Mouse (Mus musculus) right cerebral cortex, postnatal 14 days (tissue): ENCODE results near the gene Golph3l.
"Not testable (repeated sequence)": the region's sequence is repeated elsewhere in the genome, so short reads cannot be mapped to it uniquely, and the experiment has no call there.

Experiments used
- DNase-seq: peaks from one replicate; pipeline ENCODE4 v3.0.0; 2022

Golph3l gene

DNA sequence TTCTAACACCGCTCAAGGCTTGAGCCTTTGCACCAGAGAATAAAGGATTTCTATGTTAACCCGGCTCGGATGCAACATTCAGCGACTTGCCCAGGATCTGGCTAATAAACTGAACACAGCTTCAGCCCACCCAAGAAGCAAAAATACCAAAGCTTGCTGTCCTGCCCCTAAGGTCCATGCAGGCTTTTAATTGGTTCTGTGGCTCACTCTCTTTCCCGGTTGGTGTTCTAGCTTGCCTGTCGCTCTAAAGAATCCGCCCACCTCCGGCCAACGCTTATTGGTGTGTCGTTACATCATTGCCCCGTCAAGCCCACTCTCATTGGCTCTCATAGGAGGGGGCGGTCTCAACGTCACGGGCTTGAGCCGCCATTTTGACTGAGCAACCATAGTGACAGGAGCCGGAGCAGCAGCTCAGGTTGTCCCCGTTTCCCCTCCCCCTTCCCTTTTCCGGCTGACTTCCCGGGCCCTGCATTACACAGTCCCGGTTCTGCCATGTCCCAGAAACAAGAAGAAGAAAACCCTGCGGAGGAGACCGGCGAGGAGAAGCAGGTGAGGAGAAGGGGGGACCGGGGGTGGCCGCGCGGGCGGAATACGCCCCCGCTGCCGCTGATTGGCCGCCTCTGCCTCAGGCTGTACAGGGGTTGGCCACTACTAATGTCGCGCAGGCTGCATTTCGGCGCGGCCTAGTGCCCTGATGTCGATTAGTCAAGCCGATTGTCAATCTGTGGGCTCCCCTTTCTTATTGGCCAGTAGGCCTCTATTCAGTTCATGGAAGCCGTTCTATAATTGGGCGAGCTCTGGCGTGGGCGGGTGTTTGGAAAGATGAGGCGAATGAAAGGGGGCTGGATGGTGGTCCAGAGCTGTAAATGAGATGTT lies 36.1 kb downstream of the Golph3l start, which contains the start of gene Ensa:
TSS of gene Ensa (plus strand) at position 366 of the 876 bp plus-strand sequence.
- peak; percentile 96 for DNase-seq

DNA sequence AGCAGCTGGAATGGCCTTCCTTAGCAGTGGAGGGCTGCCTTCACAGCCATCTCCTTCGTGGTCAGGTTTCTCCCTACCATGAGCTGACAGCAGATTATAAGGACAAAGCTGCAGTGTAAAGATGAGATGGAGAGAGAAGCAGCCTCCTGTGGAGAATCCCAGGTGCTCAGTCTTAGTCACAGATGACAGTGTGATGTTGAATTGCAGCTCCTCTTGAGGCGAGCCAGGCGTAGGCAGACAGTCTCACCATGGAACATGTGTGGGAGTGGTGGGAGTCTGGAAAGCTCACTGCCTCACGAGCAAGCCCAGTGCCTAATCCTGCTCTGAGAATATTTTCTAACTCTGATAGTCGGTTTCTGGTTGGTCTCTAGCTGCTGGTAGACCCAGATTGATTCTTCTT lies 39.0 kb downstream of the Golph3l start:
- peak; percentile 53 for DNase-seq

DNA sequence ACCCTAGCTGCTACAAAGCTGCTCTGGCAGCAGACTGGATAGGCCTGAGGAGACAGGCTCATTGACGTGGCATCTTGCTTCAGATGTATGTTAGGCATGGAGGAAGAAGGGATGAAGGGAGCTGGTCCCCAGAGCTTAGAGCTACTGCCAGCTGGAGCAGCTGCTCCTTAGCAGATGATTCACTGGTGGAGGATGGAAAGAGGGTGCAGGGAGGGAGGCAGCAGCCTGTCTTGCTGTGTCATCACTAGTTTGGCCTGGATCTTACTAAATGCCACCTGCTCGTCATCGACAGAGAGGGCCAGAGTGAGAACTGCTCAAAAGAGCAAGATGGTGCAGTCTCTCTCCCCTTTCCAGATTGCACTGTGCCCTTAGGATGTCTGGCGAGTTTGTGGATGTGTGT lies 41.0 kb downstream of the Golph3l start:
- DNase-seq = peak; percentile 37

DNA sequence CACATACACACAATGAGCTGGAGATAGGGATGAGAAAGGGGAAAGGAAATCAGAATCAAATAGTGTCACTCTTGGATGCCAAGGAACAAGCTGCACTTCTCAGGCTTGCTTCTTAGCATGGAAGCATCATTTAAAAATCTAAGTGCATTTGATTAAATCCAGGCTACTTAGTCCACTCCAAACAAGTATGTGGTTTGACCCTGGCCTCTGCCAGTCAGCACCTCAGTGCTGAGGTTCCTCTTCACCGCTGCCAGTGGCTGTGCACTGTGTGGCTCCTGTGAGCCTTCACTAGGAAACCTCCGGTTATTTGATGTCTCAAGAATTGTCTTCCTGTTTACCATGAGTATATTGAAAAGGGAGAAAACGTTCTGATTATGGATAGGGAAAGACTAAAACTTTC lies 42.1 kb downstream of the Golph3l start:
- DNase-seq = no peak

DNA sequence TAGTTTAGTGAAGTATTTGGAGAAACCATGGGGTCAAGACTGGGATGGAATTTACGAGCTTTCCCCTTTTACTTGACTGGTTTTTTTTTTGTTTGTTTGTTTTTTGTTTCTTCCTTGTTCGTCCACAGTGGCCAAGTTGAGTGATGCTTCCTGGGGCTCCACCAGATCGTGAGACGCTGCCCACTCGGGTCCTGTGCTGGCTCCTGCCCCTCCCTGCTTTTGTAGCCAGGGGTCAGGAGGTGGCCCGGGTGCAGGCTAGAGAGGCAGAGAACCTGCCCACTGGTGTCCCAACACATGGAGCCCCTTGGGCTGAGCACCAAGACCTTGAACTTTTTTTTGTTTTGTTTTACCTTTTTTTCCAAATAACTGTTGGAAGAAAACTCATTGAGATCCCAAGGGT lies 42.6 kb downstream of the Golph3l start:
- DNase-seq = no peak

DNA sequence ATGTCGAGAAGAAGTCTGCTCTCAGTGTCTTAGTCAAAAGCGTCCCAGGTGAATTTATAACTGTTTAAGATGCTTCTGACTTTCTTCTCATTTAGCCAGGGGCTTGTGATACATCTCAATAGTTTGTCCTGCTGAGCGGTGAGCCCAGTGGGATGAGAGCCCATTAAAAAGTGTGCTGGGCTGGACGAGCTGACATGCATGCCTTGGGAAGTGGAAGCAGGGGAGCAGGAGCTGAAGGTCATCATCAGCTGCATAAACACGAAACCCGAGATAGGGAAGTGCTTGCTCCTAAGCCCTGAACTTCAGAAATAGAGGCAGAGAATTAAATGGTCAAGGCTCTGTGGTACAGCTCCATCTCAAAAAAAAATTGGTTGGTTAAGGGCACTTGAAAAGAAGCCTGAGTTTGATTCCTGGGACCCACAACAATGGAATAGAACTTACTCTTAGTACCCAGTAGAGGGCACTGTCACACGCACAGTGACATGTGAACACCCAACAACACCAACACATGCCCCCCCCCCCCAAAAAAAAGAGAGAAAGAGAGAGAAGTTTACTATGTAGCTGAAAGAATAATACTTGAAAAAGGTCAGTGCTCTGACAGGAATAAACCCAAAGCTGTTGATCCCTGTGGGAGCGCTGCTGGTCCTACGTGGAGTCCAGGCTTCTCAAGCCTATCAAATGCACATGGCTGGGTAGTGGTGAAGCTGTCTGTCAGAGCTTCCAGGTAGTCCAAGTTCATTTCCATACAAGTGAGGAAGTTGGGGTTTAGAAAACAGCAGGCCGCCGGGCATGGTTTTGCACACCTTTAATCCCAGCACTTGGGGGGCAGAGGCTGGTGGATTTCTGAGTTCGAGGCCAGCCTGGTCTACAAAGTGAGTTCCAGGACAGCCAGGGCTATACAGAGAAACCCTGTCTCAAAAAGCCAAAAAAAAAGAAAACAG lies 44.2 kb downstream of the Golph3l start:
- DNase-seq = no peak

DNA sequence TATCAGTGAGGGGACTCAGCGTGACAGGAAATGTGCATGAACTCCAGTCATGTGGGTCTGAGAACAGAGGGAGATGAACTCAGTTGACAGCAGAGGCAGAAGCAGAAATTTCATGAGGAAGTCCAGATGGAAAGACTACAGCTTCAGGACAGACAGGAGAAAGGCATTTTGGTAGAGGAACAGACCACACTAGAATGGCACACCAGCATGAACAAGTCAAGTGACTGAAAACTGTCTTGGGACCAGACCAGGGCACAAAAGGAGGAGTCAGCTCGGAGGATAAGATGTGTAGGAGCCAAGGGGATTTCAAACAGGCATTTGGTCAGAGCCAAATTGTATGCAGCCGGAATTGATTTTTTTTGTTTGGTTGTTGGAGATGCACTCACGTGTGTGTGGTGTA lies 46.9 kb downstream of the Golph3l start:
- no peak for DNase-seq

DNA sequence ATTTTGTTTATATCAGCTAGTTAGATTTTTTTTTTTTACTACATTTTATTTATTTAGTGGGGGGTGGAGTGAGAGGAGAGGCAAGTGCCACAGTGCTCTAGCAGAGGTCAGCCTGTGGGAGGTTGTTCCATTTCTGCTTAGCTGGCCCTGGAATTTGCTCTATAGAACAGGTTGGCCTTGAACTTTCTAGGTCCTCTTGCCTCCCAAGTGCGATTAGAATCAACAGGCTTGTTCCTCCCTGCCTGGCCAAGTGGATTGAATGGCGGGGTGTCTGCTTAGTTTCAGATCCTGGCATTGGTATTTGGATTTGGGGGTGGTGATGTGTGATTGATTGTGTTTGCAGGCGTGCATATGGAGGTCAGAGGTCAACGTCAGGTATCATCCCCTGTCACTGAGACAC lies 47.3 kb downstream of the Golph3l start:
- DNase-seq = no peak

DNA sequence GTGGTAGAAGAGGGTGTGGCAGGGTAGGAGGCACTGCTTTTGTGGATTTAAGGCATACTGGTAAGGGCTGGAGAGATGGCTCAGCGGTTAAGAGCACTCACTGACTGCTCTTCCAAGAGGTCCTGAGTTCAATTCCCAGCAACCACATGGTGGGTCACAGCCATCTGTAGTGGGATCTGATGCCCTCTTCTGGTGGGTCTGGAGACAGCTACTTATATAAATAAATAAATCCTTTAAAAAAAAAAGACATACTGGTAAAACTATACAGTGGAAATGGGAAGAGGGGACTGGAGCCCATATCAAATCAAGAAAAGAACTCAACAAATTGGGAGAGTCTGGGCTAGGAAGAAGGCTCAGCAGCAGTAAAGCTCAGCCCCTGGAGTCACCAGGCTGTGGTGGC lies 51.0 kb downstream of the Golph3l start:
- DNase-seq = no peak

DNA sequence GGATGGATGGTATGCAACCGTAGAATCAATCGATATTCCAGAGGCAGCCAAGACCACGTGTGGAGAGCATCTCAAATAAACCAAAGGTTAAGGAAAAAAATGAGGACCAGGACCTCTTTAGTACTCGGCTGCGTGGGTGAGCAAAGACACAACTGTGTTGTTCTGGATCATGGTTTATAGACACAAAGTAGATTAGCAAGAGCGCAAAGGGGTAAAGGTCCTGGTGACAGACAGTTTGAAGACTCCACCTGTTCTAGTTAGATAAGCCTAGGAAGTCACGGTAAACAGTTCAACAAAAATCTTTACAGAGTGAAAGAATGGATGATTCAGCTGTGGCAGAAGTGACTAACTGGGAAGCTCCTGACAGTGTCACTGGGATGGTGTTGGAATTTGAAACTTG lies 54.4 kb downstream of the Golph3l start:
- no peak for DNase-seq

DNA sequence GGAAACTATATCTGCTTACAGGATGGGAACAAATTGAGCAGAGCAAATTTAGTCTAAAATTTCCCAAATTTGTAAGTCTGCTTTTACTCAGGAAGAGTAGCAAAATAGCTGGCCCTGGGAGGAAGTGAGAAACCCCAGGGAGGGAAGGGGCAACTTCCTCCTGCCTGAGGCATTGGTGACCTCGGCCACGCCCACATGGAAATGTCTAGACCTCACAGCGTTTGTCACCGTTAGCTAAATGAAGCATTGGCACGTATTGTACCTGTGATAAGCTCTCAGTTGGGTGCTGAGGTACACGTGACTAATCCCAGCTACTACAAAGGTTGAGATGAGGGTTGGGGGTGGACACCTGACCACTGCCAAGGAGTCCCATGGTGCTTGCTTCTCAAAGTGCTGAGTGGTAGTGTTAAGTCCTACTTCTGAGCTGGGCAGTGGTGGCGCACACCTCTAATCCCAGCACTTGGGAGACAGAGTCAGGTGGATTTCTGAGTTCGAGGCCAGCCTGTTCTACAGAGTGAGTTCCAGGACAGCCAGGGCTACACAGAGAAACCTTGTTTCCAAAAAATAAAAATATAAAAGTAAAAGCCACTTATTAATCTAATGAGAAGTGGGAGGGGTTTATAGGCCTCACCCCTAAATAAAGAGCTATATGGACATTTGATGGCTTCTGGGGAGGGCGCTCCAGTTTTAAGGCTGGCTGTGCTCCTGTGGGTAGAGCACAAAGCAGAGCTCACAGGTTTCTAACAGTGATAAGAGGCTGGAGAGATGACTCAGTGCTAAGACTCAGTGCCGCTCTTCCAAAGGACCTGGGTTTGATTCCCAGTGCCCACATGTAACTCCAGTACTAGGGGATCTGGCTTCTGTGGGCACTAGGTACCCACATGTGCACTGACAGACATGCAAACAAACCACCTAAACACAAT lies 56.8 kb downstream of the Golph3l start:
- no peak for DNase-seq

DNA sequence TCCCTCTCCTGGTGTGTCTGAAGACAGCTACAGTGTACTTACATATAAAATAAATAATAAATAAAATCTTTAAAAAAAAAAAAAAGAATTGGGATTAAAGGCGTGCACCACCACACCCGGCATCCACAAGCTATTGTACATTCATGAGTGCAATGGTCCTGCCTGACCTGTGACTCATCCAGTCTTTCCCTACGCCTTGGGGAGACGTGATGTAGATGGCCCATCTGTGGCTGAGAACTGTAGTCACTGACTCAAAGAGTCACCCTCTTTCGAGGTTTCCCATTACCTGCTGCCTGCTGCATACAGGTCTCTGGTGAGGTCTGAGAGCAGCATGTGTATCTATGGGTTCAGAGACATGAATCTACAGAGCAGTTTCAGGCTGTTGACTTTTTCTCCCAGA lies 59.3 kb downstream of the Golph3l start:
- no peak for DNase-seq

DNA sequence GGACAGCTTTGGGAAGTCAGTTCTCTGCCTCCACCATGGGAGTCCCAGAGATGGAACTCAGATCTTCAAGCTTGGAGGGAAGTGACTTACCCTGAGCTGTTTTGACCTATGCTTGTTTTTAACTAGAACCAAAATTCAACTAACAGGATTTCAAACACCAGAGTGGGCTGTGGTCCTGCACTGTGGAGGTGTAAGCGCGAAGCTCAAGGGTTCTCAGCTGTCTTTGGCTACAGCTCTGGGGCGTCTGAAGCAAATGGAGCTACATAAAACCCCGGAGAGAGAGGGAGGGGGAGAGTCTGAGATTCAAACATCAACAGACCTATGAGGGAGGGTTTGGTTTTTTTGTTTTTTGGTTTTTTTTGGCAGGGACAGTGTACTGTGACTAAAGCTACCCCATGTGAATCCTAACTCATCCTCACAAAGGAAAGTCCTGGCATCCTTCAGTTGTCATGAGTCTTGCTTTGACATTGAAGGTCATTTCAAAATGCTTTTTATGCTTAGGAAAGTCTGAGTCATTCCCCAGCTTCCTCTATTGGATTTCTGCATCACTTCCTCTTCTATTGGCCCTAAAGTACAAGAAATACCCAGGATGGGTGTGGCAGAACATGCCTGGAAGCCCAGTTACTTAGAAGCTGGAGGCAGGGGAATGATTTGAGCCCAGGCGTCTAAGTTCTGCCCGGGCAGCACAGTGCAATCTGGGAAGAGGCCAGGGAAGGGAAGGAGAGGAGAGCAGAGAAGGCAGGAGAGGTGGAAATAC lies 61.7 kb downstream of the Golph3l start:
- no peak for DNase-seq

DNA sequence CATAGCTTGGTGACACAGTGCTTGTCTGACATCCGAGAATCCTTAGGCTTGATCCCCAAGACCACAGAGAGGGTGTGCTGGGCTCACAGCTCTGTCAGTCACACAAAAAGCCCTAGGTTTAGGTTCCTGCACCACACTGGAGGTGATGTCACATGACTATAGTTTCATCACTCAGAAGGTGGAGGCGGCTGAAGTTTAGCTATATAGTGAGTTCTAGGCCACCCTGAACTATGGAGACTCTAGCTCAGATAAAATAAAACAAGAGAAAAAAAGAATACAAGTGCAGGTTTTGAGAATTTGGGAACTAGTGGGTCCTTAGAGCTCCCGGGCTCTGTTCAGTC lies 62.3 kb downstream of the Golph3l start:
- DNase-seq = no peak

DNA sequence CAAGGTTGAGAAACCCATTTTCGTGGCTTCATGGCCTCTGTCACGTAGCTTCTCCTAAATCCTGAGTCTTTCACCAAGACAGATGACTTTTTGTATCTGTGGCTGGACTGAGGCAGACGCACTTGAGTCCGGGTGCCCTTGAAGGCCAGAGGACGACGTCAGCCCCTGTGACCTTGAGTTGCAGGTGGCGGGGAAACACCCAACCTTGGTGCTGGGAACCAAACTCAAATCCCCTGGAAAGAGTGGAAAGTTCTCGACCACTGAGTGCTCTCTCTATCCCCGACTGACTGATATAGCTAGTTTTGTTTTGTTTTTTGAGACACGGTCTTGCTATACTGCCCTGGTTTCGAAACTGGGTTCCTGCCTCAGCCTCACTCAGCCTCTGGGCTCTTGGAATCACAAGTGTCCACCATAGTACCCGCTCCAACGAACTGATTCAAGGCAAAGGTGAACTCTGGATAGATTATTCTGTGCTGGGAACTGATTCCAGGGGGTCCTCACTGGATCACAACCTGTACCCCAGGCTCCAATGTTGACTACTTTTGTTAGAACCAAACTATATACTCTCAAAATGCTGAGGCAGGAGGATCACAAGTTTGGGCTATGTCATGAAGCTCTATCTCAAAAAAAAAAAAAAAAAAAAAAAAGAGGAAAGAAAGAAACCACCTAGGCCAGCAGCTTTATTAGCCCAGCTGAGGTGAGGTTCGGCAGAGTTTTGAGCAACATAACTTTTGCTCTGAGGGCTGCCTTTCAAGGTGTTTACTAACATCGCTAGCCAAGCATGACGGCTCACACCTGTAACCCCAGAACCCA lies 62.9 kb downstream of the Golph3l start:
- no peak for DNase-seq

DNA sequence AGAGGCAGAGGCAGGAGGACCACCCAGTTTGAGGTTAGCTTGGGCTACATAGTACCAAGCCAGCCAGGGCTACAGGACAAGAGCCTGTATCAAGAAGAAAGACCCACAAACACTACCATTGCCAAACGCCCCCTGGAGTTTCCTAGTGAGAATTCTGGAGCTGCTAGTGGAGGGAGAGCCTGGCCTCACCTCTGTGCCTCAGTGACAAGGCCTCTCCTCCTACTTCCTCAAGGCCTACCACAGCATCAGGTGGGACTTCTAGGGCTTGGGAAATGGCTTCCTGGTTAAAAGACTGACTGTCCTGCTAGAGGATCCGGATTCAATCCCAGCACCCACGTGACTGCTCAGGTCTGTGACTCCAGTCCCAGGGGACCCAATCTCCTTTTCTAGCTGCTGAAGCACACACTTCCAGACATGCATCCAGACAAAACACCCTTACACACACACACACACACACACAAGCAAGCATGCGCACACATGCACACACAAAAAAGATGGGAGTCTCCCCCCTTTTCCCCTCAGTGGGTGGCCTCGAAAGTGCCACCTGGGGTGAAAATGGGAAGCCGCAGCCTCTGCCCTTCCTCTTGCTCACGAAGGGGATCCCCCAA lies 63.6 kb downstream of the Golph3l start:
- DNase-seq = no peak

DNA sequence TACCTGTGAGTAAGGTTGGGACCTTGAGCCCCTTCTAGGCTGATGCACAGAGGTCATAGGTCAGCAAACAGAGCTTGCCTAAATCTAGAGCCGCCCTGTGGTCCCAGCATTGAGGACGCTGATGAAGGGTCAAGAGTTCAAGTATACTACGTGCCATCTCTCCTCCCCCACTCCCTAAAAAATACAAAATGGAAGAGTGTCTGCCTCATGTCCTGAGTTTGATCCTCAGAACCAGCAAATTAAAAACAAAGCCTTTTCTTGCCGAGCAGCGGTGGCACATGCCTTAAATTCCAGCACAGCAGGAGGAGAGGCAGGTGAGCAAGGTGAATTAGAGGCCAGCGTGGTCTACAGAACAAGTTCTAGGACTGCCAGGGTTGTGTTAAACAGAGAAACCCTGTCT lies 64.1 kb downstream of the Golph3l start:
- DNase-seq = no peak

DNA sequence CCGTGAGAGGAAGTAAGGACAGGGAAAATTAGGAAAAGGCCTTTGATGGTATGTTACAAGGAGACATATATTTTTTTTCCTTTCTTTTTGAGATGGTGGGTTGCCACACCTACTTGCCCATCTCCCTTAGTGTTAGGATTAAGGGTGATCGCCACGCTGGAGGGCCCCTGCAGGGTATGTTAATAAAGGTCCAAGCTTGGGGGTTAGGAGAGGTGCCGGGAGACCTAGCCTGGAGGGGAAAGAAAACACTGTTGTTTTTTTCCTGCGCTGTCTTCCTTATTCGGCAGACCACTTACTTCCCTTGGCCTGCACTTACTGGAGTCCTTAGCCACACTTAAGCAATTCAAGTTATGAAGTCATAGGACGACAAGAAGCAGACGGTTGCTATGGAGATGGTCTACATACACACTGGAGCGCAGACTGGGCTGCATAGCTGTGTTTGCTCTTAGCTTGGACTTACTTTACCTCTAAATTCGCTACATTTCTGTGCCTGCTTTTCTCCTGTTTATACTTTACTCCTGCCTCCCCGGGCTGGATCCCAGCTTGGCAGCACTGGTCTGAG lies 64.8 kb downstream of the Golph3l start:
- DNase-seq = peak; percentile 21

DNA sequence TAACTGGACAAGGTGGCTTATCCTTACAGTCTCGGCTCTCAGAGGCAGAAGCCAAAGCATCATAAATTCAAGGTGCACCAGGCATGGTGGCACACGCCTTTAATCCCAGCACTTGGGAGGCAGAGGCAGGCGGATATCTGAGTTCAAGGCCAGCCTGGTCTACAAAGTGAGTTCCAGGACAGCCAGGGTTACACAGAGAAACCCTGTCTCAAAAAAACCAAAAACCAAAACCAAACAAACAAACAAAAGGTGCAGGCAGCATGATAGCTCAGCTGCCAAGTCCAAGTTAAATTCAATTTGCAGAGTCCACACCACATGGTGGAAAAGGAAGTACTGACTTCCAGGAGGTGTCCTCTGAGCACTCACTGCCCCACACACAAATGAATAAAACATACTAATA lies 65.6 kb downstream of the Golph3l start:
- DNase-seq = not testable (repeated sequence)

DNA sequence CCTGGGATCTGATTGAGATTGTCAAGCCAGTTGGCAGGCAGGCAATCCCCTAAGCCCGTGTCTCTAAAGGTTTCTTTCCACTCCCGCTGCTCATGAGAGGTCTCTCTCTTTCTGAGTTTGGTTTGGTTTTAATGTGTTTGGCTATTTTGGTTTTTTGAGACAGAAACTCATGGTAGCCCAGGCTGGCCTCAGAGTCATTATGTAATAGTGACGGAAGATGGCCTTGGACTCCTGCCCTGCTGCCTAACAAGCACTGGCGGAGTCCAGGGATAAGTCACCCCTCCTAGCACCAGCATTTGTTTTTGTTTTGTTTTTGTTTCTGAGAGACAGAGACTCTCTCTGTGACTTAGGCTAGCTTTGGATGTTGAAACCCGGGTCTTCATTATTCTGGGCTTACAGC lies 66.7 kb downstream of the Golph3l start:
- DNase-seq = no peak
